Mouse (Mus musculus) embryonic fibroblast, embryonic 13.5 days (primary cell): ENCODE measurements around the gene Orai1.

ENCODE experiments used
- CTCF ChIP-seq: IDR thresholded peaks from 2 replicates; pipeline ENCODE4 v1.5.1; 2011; ENCODE audit warnings: mild to moderate bottlenecking, control low read depth, low read length, moderate library complexity, borderline replicate concordance; ENCODE audit not compliant: insufficient read depth
- POLR2A ChIP-seq: IDR thresholded peaks from 2 replicates; pipeline ENCODE4 v1.6.1; 2011; ENCODE audit warnings: low read depth, mild to moderate bottlenecking, control low read depth, low read length, moderate library complexity

DNA sequence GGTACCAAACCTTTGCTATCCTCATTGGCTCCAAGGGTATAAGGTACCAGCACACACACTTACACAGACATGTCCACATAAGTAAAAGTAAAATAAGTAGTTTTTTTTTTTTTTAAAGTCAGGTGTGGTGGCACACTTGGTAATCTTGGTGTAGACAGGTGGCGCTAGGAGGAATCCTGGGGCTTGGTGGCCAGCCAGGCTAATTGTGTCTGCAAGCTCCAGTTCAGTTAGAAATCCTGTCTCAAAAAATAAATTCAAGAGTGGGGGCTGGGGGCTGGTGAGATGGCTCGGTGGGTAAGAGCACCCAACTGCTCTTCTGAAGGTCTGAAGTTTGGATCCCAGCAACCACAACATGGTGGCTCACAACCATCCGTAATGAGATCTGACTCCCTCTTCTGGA, 48.3 kb downstream of the Orai1 start:
- no peak for TF ChIP-seq POLR2A
- TF ChIP-seq CTCF, result no peak
